Mouse (Mus musculus) left cerebral cortex, postnatal 10 days (tissue): ENCODE results near the gene Dcaf17. TPM values are rescaled to one million over a fixed set of nuclear protein-coding genes. Genes with fewer than 3 reads are reported as not detected.

Experiments
- DNase-seq, 2 experiments: peaks; one replicate each; pipeline ENCODE4 v3.0.0; 2021 to 2022; ENCODE audit warnings: low spot score in 2 of 2, mixed read lengths in 1 of 2; ENCODE audit errors: extremely low spot score in 1 of 2
- intact Hi-C: fragments of 180-260 bp; cut with DNase I; formaldehyde crosslinking; loops from one replicate; pipeline ENCODE4 v1.15.1; 2025
- total RNA-seq, 2 experiments: library from RNA; stranded (reverse); gene quantifications; 2 replicates each; pipeline ENCODE4 v1.2.3; 2021

Gene Dcaf17
- total RNA-seq, 2 experiments from 2014 or later, result 15.2 to 18.5 TPM

DNA sequence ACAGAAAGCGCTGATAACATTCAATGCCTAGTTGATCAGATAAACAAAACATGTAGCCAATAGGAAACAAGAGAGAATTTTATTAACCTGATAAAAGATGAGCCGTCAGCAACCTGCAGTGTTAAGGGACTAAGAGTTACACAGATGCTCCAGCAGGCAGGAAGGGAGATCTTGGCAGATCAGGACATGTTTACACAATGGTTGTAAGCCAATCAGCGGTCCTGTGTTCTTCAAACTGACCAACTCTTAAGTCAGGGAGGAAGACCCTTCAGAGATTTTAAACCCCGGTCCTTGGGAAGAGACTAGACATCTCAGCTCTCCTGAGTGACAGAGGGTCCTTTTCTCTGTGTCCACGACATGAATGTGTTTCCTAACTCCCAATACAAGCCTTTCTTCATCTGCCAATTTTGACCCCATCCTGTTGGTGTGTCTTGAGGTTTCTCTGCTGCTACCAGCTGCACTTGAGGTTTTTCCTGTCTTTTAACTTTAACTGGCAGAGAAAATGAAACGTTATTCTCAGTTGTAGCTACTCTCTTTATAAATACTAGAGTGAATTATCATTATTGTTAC lies 8.3 kb upstream of the Dcaf17 start:
- DNase-seq, result no peak
- intact Hi-C loops, result no loop called here

DNA sequence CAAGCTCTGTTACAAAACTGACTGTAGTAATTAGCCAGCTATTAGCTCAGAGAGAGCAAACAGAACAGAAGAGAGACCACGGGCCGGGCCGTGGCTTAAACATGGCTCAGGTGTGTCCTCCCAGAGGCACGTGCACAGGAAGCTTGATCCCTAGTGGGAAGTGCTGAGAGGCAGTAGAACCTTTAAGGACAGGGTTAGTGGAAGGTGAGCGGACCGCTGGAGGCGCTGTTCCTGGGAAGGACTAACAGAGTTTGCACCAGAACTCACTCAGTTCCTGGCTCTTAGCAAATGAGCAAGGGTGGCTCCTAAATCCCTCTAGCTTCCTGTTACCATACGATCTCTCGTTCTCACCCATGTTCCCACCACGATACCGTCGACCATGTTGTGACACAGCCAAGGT lies 6.2 kb upstream of the Dcaf17 start:
- DNase-seq, result no peak
- intact Hi-C loops, result no loop called here

DNA sequence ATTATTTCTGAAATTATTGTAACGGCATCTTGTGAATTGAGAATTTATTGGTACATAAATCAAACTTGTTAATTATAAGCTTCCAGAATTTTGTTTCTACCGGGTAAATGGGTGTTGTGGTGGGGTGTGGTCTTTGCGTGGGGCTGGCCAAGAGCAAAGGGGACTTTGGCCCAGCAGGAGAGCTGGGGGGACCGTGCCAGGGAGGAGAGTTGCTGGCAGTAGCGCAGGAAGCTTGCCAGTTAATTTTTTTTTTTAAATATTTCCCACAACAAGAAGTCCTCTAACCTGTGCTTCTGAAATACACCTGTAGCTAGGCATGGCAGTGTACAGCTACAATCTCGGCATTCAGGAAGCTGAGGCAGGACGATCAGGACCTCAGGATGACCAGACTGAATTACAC lies 4.6 kb upstream of the Dcaf17 start:
- intact Hi-C loops, result loop anchor here (10.0 kb wide), 1 partner anchor 346 kb away; no protein-coding TSS in a partner anchor
- DNase-seq, result no peak

DNA sequence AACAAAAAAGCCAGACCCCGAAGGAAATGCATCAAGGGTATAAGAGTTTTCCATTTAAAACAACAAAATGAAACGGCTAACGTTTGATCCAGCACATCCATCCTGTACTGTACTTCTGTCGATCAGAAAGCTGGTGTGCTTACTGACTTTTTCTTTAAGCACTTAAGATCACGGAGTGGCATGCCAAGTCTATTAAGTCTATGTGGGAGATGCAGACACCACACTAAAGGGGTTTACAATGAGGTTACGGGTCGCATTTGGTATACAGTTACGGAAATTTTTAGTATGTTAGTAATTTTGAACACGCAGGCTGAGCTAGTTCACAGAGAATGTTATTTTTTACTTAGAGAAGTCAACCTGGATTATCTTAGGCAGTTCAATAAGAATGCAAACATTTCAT lies 412 bp upstream of the Dcaf17 start:
- no peak for DNase-seq
- intact Hi-C loops, result loop anchor here (10.0 kb wide), 1 partner anchor 350 kb away; no protein-coding TSS in a partner anchor

DNA sequence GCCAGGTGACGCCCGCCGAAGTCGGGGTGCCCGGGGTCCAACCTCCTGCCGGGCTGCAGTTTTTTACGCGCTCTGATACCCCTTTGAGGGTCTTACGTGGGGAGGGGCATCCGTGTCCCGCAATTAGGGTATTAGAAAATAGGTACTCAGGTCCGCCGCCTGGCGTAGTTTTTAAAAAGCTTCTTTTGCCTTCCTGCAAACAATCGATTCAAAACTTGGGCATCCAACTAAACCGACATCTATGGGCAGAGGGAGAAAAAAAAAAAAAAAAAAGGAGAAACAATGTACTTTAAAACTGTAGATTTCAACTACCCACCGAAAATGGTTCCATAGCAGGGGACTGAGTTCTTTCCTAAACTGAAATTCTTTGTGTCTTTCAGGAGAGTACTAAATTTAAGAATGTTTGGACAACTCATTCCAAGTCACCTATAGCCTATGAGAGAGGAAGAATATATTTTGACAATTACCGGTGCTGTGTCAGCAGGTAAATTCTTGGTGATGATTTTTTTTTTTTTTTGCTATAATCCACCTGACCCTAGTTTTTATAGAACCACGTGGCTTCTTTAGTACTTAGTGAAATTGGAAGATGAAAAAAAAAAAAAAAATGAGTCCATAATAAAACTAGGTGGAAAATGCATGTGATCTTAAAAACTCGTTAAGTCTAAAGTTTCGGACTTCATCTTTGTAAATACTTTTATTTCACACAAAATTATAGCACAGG lies 1.1 kb downstream of the Dcaf17 start:
- no peak for DNase-seq
- intact Hi-C loops, result loop anchor here (10.0 kb wide), 1 partner anchor 351 kb away; no protein-coding TSS in a partner anchor

DNA sequence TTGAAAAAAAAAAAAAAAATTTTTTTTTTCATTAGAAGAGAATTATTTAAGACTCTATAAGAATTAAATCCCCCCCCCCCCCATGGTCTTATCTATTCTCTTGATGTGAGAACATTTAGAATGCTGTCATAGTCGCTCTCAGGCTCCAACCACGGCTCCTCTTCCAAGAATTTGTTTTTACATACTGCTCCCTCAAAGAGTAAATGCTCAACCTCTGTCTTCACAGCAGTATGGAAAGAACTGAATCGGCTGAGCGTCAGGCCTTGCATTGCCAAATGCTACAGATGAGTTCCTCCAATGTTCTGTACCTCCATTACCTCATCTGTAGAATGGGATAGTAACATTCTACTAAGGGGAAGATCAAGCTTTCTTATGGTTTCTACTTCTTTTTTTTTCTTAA lies 16.5 kb downstream of the Dcaf17 start:
- intact Hi-C loops, result no loop called here
- no peak for DNase-seq

DNA sequence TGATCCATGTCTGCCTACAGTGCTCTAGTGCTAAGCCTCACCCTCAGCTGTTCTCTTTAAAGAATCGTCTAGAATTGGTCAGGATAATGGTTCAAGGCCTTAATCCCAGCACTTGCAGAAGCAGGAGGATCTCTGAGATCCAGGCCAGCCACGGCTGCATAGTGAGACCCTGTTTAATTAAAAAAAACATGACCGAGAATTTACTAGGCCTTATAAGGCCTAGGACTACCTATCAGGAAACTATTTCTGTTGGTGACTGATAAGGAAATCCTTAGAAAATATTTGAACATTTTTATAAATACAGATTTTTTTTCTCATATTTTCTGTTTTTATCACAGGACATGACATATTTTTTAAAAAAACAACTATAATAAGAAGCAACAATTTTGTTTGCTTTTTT lies 18.2 kb downstream of the Dcaf17 start:
- intact Hi-C loops, result no loop called here
- no peak for DNase-seq

DNA sequence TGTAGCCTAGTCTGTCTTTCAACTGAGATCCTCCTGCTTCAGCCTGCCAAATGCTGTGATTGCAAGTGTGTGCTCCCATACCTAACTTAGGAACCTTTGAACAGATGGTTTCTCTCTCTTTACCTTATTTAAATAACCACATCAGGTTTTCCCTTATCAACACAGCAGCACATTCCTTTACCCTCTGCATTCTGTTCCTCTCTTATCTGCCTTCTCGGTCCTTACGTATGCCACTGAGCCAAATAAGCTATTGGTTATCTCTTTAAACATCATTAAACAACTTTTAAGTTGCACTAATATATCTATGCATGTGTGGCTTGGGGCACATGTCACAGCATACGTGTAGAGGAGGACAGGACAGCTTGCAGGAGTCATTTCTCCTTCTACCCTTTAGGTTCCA lies 18.7 kb downstream of the Dcaf17 start:
- intact Hi-C loops, result no loop called here
- no peak for DNase-seq

DNA sequence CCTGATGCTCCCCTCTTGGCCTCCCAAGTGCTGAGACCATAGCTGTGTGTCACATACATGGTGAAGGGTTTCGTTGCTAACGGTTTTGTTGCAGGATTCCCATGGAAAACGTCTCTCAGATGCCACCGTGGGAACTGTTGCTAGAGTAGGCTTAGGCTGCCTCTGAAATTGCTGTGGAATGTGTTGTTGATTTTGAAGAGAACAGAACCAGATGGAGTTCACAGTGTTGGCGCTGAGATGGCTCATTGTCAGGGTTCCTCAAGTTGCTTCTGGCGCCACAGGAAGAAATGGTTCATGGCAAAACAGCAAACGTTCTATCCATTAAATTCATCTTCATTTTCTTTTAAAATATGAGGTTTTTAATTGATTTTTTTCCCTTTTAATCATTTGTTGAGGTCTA lies 27.3 kb downstream of the Dcaf17 start:
- no peak for DNase-seq
- intact Hi-C loops, result no loop called here

DNA sequence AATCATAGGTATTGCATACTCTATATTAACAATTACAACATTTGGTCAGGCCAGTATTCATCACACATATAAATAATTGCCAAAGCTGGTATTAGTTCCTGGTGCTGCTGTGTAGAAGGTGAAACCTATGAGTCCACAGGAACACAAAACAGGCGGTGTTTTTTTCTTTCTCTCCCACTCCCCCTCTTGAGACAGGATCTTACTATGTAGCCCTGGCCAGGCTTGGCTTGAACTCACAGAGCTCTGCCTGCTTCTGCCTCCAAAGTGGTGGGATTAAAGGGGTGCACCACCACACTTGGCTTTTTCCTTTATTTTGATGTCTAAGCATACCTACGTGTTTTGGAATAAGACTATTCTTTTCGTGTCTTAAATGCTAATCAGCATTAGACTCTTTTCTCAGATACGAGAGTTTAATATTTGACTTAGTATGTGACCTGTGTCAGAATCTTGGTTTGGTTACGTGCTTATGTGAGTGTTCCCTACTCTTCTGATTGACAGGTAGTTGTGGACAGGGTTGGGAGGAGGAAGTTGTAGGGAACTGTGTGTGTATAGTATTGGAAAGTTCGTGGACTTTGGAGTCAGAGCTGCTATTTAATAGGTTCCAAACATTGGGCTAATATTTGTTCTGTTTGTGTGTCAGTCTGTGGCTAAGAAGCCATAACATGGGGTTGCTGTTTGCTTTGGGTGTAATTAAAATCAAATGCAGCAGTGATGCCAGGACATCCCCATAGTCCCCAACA lies 28.5 kb downstream of the Dcaf17 start:
- no peak for DNase-seq
- intact Hi-C loops, result no loop called here

DNA sequence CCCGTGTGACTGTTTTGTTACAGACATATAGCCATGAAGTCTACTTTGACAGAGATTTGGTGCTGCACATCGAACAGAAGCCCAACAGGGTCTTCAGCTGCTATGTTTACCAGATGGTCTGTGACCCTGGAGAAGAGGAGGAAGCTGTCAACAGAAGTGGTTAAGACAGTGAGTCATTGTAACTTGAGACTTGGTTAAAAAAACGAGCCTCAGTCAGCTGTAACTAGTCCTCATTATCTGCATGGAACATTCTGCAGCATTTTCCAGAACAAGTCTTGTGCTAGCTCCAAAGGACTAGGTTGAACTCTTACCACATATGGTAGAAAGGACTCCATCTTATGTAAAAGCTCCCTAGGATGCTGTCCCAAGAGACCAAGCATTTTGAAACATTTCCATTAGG lies 34.6 kb downstream of the Dcaf17 start:
- intact Hi-C loops, result no loop called here
- no peak for DNase-seq

DNA sequence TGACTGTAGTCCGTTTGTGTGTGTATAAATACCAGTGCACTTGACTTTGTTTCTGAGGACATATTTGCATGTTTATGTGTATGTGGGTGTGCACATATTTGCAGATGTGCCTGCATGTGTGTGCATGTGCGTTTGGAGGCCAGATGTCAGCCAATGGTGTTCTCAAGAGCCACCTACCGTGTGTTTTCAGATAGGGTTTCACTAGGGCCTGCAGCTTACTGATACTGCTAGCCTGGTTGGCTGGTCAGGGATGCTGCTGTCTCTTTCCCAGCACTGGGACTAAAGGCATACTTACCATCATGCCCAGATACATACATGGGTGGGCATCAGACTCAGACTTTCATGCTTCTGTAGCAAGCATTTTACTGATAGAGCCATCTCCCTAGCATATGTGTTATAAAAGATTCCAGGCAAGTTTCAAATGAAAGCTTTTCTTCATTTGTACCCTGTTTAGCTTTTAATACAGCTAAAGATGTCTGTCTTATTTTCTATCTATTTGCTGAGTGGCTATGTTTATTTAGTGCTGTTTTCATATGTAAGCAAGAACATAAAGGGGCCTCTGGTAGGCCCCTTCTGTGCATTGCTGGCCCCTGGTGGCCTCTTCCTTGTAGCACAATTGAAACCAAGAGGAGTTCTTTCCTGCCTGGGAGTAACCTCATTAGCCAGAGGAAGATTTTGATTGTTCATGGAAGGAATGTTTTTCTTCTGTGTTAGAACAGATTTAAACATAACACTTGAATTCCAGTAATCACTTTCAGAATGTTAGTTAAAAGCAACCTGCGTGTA lies 35.7 kb downstream of the Dcaf17 start:
- intact Hi-C loops, result no loop called here

DNA sequence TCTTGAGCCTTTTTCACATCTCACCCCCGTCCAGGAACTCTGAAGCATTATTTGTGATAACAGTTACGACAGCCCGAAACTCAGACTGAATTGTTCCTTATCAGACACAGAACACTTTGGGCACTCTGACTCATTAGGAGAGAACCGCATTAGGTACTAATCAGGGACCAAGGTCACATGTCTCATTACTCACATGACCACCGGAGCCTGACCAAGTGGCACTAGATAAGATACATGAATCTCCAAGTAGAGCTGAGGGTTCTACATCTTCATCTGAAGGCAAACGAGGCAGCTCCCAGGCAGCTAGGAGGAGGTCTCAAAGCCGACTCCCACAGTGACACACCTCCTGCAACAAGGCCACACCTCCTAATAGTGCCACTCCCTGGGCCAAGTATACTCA lies 41.0 kb downstream of the Dcaf17 start:
- intact Hi-C loops, result no loop called here
- DNase-seq, result no peak

More for the DNA sequence above, 35.7 kb downstream of the Dcaf17 start:
- no peak for DNase-seq

DNA sequence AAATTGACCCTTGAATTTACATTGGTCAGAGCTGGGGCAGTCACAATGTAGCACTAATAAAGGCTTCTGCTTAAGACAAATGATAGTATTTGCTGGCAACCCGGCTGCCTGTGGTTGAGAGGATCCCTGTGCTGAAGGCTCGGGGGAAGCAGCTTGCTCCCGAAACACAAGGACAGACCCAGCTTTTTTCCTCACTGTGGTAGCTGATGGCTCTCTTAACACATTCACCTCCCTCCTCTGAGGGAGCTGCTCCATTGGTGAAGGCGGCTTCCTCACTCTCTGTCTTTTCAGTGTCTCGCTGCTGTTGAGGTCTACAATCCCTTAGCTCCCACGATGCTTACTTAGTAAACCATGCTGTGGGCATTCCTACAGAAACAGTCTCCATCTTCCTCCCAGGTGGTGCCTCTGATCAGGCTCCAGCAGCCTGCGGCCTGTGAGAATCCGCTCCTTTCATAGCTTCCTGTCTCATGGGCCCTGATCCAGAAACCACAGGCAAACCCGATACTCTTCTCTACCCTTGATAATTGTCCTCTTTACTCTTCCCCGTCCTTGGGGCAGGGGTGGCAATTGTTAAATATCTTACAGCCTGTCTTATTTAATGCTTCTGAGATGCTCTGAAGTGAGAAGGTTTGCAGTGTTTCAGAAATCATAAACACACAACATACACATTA lies 47.6 kb downstream of the Dcaf17 start:
- peak in 1 of 2 experiments; percentile 40 for DNase-seq

DNA sequence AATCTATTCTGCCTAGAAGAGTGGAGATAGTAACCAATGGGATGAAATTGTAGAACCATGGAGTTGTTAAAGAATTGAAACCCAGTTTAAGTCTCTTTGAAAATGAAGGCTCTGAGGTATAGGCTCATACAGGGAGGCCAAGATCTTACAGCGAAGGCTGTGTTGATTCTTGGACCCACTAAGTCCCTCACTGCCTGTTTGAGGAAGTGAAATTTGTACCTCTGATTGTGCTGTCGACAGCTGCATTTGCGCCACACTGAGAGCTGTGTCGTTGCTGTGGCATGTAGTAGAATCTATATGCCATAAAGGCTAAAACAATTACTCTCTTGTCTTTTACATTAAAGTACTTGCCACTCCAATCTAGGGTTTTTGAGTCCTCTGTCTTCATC lies 48.2 kb downstream of the Dcaf17 start:
- intact Hi-C loops, result no loop called here
- no peak for DNase-seq

More for the DNA sequence above, 47.6 kb downstream of the Dcaf17 start:
- intact Hi-C loops, result no loop called here

DNA sequence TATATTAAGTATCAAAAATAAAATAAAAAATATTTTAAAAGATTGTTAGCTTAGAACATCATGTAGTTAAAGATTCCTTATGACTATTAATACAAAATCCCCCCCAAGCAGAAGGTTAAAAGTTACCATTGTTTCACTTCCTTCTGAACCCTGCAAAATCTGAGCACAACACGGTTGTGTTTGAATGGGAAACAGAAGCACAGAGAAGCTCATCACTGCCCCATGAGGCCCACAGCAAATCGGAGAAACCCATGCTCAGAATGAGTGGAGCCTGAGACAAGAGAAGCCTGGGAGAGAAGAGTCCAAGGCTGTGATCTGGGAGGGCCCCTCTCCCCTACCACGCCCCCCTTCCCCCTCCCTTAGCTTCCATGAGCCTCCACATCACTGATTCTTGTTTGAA lies 49.6 kb downstream of the Dcaf17 start:
- no peak for DNase-seq
- intact Hi-C loops, result no loop called here

DNA sequence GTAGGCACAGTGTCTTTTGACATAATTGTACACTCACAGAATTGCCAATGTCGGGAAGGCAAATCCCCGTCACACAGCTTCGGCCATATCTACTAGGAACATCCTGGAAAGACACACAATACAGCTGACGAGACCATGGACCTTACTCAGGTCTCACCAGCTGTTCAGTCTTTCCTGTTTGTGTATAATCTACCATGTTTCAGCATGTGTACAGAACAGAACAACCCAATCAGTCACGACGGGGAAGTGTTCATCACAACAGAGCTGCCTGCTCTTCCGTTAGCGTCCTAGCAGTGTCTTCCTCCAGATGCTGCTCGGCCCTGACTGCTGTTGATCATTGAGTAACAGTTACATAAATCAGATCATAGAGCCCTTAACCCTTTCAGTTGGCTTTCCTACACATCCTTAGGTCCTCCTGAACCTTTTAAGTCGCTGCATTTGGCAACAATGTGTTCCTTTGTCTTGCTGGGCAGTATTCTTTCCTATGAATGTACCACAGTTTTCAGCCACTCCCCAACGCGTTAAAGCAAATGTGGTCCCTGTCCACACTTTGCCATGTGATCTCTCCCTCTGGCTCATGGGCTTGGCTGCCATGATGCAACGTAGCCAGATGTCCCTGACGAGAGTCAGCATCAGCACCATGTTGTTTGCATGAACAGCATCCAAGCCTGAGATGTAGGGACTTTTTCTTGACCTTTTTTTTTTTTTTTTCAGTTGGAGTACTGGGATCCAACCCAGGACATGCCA lies 50.5 kb downstream of the Dcaf17 start:
- DNase-seq, result no peak

DNA sequence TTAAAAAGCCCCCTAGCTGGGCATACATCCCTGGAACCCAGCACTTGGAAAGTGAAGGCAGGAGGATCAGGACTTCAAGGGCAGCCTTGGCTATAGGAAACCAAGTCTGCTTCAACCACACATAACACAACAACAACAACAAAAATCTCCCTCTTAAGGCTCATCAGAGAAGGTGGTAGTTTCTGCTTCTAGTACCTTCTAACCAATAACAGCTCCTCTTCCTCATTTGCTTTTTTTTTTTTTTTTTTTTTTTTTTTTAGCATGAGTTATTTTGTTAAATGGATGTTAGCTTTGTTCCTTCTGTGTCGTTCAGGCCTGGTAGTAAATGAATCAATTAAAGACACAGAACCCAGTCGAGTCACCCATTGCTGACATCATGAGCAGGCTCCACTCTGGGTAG lies 52.1 kb downstream of the Dcaf17 start:
- DNase-seq, result no peak
- intact Hi-C loops, result no loop called here

More for the DNA sequence above, 50.5 kb downstream of the Dcaf17 start:
- intact Hi-C loops, result no loop called here
